Mouse (Mus musculus) left cerebral cortex, postnatal 25 days (tissue): ENCODE results near the gene St7. TPM values are rescaled to one million over a fixed set of nuclear protein-coding genes. Genes with fewer than 3 reads are reported as not detected.

Experiments
- DNase-seq, 2 experiments: peaks; one replicate each; pipeline ENCODE4 v3.0.0; 2022; ENCODE audit warnings: low spot score in 2 of 2, mixed read lengths in 1 of 2
- intact Hi-C: fragments of 180-260 bp; cut with DNase I; formaldehyde crosslinking; loops from one replicate; pipeline ENCODE4 v1.15.1; 2025
- total RNA-seq, 2 experiments: library from RNA; stranded (reverse); gene quantifications; 2 replicates each; pipeline ENCODE4 v1.2.3; 2021

The St7 gene
- total RNA-seq, 2 experiments from 2014 or later: 34.1 to 34.4 TPM

GRCm38 (mm10) chr6:17860463-17860862, 167.7 kb downstream of the St7 start:
- intact Hi-C loops: loop anchor here (2.0 kb wide), 1 partner anchor 54 kb away; no protein-coding TSS in a partner anchor
- DNase-seq: peak in 1 of 2 experiments; percentile 86

- DNase-seq: peak in 1 of 2 experiments; percentile 54
- intact Hi-C loops: no loop called here
These were observed 175.1 kb downstream of the St7 start for GRCm38 (mm10) chr6:17867796-17868195.

GRCm38 (mm10) chr6:17871831-17872372, 179.2 kb downstream of the St7 start:
- intact Hi-C loops: no loop called here
- no peak for DNase-seq

GRCm38 (mm10) chr6:17875606-17876005, 182.9 kb downstream of the St7 start:
- intact Hi-C loops: loop anchor here (5.0 kb wide), 1 partner anchor 37 kb away; no protein-coding TSS in a partner anchor
- DNase-seq: peak in 1 of 2 experiments; percentile 52

- peak; percentile 39 to 79 for DNase-seq
- intact Hi-C loops: loop anchor here (5.0 kb wide), 1 partner anchor 36 kb away; no protein-coding TSS in a partner anchor
These were observed 183.4 kb downstream of the St7 start for GRCm38 (mm10) chr6:17876023-17876613.

- peak in 1 of 2 experiments; percentile 64 for DNase-seq
- intact Hi-C loops: loop anchor here (5.0 kb wide), 1 partner anchor 36 kb away; no protein-coding TSS in a partner anchor
These were observed 184.0 kb downstream of the St7 start for GRCm38 (mm10) chr6:17876670-17877179.

- intact Hi-C loops: no loop called here
- DNase-seq: no peak
These were observed 190.2 kb downstream of the St7 start for GRCm38 (mm10) chr6:17882943-17883342.

GRCm38 (mm10) chr6:17887765-17888164, 195.0 kb downstream of the St7 start:
- intact Hi-C loops: no loop called here
- DNase-seq: no peak

- DNase-seq: no peak
- intact Hi-C loops: no loop called here
These were observed 202.8 kb downstream of the St7 start for GRCm38 (mm10) chr6:17895562-17895961.

GRCm38 (mm10) chr6:17898539-17898938, 205.8 kb downstream of the St7 start:
- DNase-seq: no peak
- intact Hi-C loops: no loop called here

- DNase-seq: no peak
- intact Hi-C loops: no loop called here
These were observed 210.6 kb downstream of the St7 start for GRCm38 (mm10) chr6:17903355-17903754.

- no peak for DNase-seq
- intact Hi-C loops: no loop called here
These were observed 213.0 kb downstream of the St7 start for GRCm38 (mm10) chr6:17905776-17906175.

- intact Hi-C loops: no loop called here
These were observed 213.6 kb downstream of the St7 start for GRCm38 (mm10) chr6:17906289-17906688.

GRCm38 (mm10) chr6:17912312-17912711, 219.6 kb downstream of the St7 start:
- intact Hi-C loops: loop anchor here (5.0 to 10.0 kb wide), 2 partner anchors 35 to 148 kb away; no protein-coding TSS in a partner anchor
- no peak for DNase-seq

More at GRCm38 (mm10) chr6:17906289-17906688, 213.6 kb downstream of the St7 start:
- DNase-seq: no peak

- DNase-seq: no peak
- intact Hi-C loops: loop anchor here (5.0 to 10.0 kb wide), 2 partner anchors 36 to 148 kb away; no protein-coding TSS in a partner anchor
These were observed 220.1 kb downstream of the St7 start for GRCm38 (mm10) chr6:17912825-17913224.

GRCm38 (mm10) chr6:17913315-17913714, 220.6 kb downstream of the St7 start:
- intact Hi-C loops: loop anchor here (5.0 to 10.0 kb wide), 2 partner anchors 36 to 149 kb away; no protein-coding TSS in a partner anchor
- DNase-seq: no peak

GRCm38 (mm10) chr6:17914300-17914699, 221.6 kb downstream of the St7 start:
- DNase-seq: peak; percentile 72 to 96

GRCm38 (mm10) chr6:17917233-17917632, 224.5 kb downstream of the St7 start:
- intact Hi-C loops: loop anchor here (10.0 kb wide), 1 partner anchor 152 kb away; no protein-coding TSS in a partner anchor
- no peak for DNase-seq

More at GRCm38 (mm10) chr6:17914300-17914699, 221.6 kb downstream of the St7 start:
- intact Hi-C loops: loop anchor here (2.0 to 10.0 kb wide), 3 partner anchors 37 to 149 kb away; no protein-coding TSS in a partner anchor

- DNase-seq: no peak
- intact Hi-C loops: no loop called here
These were observed 229.4 kb downstream of the St7 start for GRCm38 (mm10) chr6:17922180-17922579.

GRCm38 (mm10) chr6:17922967-17923366, 230.2 kb downstream of the St7 start:
- intact Hi-C loops: no loop called here
- no peak for DNase-seq
